Mouse (Mus musculus): ENCODE measurements at regions not wholly inside any gene's neighbourhood (a gene's known extent, or its start where the extent isn't known, plus 50 kb on each side); places are given as distances from the start of the nearest gene placed in this dataset.
"Not testable (repeated sequence)": the region's sequence is repeated elsewhere in the genome, so short reads cannot be mapped to it uniquely, and the experiment has no call there.

DNA sequence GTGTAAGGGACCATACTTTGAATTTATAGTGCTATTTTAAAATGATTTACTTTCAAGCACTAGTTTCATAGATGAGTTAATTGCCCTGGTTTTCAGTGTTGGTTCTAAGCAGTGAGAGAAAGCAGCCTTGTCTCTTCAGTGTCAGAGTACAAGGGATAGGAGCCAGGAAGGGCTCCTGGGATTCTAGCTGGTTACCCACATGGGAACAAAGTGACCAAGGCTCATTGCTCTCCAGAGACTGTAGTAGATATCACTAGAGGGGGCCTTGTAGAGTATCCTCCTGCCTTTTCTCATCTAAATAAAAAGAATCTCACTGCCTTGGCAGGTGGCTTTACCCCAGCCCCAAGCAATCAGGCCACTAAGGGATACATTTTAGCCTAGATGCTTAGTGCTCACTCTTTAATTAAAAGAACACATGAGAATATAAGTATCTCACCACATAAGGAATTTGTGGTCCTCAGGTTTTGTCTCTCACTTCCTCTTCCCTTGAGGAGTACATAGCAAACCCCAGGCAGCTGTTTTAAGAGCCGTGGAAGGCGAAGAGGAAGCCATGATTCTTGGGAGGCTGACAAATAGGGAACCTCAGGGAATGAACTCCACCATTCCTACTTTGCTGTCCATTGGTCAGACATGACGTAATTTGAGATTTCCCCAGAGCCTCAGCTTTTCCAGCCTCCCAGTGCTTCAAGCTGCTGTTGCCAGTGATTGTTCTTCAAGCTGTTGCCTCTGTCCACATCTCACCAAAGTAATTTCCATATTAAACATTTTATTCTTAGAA is 449.2 kb upstream of the Ube2e3 start:
- no peak for DNase-seq (ENCODE audit: low read depth, low spot score)

DNA sequence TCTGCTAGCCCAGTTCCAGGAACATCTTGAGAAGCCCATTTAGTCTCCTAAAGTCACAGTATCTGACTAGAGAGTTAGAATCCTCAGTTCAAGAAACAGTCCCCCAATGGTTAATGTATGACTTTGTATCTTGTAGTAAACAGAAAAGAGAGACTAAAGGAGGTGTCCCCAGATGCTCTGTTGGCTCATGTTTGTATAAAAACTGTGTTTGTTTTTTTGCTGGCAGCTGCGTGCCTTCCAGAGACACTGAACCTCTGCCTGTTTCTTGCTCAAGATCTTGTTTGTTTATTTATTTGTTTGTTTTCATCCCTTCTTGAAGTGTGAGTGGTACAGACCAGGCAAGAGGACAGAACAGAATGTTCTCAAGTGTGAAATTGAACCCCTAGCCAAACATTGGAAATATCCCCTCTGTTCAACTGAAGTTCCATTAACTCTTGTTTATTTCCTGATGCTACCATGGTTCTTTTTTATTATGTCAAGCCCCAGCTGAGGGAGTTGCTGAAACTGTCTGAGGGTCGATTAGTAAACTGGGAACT is 451.3 kb upstream of the Ube2e3 start:
- DNase-seq (ENCODE audit: low read depth, low spot score), result no peak

DNA sequence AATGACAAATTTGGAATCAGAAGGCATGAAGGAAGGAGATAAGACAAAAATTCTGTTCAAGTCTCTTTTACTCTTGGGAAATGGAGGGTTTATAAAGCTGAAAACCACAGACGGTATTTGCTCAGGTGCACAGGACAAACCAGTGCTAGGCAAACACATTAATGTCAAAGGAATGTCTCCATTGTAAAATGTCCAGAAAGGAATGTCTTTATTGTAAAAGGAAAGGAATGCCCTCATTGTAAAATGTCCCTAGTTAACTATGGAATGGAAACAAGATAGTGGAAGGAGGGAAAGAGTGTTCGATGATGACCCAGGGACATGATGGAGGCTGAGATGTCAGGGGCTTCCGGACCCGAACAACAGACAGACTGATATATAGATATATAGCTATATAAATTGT is 454.9 kb upstream of the Ube2e3 start:
- DNase-seq (ENCODE audit: low read depth, low spot score), result no peak

DNA sequence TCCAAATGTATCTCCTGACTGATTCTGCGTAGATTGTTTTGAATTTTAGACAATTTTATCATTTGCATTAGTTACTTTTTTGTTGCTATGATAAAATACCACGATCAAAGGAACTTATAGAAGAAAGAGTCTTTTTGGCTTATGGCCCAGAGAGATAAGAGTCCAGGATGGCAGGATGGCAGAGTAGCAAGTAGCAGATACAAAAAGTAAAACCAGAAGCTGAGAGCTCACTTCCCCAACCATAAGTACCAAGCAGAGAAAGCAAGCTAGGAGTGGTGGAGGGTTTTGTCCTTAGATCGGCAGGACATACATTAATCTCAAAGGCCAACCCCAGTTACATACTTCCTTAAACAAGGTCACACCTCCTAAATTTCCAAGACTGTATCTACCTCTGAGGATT is 457.7 kb upstream of the Cwc22 start:
- no peak for DNase-seq (ENCODE audit: low read depth, low spot score)

DNA sequence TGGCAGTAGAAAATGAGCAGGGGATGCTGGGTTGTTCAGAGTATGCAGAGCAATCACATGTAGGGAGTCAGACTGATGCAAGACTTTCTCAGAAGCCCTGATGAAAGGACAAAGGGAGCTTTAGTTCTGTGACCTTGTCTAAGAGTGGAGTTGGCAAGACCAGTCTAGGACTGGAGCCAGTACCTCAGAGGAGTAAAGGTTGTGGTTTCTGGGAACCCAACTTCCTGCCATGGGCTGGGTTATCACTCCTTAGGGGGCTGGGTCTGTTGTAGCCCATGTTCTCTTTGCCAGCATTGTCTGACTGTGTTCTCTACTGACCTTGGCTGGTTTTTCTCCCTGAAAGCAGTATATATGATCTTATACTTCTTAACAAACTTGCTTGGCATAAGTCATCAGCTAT is 453.1 kb upstream of the Cwc22 start:
- no peak for DNase-seq (ENCODE audit: low read depth, low spot score)

DNA sequence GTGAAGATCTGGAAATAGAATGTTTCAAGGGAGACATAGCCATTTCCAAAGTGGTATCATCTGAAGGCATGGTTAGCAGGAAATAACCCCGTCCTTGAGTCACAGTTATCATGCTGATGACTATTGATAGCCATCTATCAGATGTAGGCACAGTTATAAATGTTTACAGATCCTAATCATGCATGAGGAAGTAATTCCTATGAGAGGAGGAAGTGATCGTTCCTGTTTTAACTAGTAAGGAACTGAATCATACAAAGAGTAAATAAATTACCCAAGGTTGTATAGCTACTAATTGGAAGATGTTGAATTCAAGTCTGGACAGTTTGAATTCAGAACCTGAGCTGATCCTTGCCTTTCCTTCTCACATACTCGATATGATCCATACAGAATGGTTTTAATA is 450.7 kb upstream of the Cwc22 start:
- DNase-seq (ENCODE audit: low read depth, low spot score), result no peak

DNA sequence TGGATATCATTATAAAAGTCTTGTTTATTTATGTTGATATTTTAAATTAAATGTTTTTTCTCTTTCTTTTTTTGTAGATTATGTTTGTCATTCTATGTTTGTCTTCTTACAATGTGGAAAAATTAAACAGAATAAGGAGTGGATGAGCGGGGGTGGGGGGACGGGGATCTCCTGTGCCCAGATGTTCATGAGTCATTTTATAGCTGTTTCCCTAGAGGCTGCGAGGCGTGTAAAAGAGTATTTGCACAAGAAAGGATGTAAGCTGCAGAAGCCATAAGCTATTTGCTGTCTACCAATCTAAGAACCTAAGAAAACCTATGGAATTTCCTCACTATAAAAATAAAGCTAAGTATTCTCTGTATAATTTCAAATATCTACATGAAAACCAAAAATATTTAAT is 446.9 kb upstream of the Cwc22 start:
- DNase-seq (ENCODE audit: low read depth, low spot score), result no peak

DNA sequence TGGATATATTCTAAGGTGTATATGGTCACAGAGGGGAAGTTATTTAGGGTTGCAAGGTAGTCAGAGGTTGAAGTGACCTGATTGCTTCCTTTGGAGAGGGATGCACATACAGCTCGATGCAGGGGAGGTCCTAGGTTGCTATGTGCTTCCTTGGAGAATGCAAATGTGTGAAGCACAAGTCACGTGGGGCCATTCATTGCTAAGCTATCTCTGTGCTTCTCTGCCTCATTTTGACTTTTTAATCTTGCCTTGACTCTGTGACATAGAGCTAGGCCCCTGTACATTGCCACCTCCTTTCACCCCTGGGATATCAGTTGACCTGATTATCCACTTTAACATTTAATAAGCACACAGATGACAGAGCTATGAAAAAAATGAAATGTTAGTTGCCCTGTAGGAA is 446.2 kb upstream of the Cwc22 start:
- DNase-seq (ENCODE audit: low read depth, low spot score), result no peak

DNA sequence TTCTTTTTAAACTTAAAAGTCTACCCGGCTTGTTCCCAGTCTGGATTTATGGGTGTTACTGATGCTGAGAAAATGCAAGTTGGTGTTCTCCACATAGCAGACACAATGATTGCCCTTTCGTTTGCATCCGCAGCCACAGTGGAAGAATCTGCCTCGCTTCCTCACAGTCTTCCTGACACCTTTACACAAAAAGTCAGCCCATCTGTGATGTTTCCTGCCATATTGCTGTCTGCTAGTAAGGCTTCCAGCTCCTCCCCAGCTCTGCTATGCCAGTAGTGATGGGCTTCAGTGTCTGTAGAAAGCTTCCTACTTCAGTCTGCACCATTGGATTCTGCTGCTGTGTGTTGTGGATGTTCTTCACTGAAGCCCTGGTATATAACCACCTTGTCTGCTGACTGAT is 441.8 kb upstream of the Cwc22 start:
- no peak for DNase-seq (ENCODE audit: low read depth, low spot score)

DNA sequence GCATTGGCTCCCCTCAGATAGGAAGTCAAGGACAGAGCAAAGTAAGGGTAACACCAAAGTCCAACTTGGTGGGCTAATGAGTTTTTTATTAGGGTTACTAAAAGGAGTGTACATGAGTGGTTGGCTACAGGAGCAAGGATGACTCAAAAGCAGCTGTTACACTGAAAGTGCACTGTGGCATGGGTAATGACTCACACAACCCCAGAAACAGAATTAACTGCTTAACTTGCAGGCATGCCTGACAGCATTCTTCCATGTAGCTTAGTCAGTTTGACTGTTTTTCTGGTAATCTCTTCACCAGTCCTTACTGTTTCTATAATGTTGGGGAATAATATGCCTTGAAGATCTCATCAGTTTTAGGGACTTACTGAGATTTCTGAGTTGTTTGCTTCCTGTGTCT is 435.1 kb upstream of the Cwc22 start:
- no peak for DNase-seq (ENCODE audit: low read depth, low spot score)

DNA sequence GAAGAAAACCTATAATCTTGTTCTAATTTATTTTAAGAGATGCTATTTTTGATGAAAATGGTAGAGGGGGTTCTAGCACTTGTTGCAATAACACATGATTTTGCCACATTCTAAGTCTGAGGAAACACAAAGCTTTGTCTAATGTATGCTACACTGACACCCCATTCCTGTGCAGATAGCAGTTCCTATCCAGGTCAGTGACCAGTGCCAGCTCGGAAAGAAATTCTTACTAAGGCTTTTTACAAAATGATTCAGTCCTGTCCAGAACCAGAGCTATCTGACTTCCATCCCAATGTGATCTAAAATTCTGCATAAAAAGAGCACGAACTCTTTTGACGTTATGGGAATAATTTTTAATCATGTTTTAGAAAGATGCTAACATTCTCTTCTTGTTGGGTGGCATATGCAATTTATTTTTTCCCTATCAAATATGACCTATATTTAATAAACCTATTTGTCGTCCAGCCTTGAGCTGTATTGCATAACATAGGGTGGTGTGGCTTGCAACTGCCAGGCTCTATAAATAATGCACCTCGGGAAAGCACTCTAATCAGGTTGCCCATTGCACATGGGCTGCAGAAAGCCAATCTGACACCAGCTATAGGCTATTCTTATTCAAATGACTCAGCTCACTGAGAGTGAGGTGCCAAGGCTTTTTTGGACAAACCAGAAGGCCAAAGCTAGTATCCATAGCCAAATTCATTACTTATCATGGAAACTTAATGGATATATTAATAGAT is 385.7 kb upstream of the Cwc22 start:
- DNase-seq (ENCODE audit: low read depth, low spot score), result no peak

DNA sequence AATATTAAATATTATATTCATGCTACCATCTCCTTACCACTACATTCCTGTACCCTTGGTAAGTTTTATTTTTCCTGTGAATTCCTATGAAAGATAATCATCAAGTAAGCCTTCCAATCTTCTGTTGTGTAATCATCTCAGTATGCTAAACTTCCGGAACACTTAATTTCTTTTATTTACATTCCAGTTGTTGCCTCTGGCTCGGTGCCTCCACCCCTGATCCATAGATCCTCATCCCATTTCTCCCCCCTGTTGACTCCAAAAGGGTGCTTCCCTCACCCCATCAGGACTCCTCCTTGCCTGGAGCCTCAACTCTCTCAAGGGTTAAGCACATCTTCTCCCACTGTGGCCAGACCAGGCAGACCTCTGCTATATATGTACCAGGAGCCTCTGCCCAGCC is 379.9 kb upstream of the Cwc22 start:
- DNase-seq (ENCODE audit: low read depth, low spot score), result no peak

DNA sequence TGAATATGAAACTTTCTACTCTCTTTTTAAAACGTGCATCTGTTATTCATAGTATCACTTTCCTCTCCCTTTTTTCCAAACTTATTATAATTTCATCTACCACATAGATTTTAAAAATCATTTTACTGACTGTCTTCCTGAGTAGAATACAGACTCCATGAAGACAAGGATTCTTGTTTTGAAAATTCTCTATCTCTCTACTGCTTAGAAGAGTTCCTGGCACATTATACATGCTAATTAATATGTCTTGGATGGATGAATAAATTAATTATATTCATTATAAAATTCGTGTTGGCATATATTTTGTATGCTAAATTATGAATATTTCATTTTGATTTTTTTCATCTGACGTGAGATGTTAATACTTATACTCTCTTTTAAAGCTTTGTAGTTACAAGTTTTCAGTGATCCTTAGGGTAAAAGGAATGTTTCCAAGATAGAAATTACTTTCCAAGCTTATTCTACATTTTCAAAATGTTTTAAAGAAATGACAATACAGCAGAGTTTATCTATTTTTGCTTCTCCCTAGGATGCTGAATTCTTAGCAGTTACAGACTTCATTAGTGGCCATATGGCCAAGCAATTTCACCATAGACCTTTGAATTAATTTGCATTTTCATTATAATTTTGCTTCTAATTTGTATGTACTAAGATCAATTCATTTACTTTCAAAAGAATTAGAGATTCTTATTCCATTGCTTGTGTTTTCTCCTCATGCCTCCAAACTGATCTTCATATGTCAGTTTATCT is 376.2 kb upstream of the Cwc22 start:
- no peak for DNase-seq (ENCODE audit: low read depth, low spot score)

DNA sequence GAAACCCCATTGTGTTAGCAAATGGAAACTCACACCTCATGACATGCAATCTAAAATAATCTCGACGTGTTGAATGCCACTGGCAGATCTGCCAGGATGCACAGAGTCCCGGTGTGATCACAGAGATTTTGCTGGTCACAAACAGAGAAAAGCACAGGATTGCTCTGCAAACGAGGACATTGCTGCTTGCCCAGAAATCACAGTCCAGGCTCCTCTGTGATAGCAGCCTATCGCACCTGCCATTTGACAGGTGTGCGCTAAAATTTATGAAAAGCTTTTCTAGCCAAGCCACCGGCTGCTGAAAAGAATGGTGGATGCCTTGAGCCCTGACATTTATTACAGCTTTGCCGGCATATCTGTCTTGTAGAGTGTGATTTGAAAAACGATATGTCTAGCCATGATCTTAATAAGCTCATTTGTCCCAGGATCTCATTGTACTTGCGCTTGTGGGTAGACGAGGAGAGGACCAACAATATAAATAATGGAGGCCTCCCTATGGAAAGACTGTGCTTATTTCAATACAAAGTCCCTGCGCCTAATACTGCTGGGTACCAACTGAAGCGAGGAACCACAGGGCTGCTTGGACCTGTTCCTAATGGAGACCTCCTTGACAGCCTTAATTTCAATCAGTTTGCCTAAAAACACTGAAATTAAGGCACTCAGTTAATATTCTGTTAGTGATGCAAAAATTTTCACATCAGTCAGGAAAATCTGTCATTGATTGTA is 365.8 kb upstream of the Cwc22 start:
- no peak for DNase-seq (ENCODE audit: low read depth, low spot score)

DNA sequence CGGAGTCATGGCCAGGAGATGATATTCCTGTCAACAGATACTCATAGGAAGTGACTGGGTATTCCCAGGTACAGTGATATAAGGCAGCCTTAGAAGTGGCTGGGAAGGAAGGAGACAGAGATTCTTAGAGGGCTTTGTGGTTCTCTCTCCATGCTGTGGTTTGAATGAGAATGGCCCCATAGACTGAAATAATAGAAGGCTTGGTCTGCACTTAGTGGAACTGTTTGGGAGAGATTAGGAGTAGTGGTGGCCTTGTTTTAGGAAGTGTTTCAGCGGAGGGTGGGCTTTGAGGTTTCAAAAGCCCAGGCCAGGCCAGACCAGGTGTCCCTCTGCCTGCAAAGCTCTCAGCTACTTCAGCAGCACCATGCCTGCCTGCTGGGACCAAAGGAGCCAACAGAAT is 363.2 kb upstream of the Cwc22 start:
- DNase-seq (ENCODE audit: low read depth, low spot score), result no peak

DNA sequence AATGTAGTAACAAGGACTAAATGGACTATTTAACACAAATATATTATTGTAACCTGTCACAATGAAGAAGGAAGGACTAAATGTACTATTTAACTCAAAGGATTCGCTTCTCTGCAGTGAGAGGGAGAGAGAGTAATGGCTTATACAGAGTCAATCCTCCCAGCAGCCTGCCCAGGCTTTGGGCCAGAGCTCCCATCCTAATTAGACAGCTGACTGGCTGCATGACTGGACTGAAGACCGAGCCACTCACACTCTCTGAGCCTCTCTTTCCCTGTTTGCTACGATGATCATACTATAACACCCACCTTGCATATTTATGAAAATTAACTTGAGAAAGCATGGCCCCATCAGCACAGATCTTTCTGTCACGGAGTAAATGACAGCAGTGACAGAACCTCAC is 360.7 kb upstream of the Cwc22 start:
- DNase-seq (ENCODE audit: low read depth, low spot score), result no peak

DNA sequence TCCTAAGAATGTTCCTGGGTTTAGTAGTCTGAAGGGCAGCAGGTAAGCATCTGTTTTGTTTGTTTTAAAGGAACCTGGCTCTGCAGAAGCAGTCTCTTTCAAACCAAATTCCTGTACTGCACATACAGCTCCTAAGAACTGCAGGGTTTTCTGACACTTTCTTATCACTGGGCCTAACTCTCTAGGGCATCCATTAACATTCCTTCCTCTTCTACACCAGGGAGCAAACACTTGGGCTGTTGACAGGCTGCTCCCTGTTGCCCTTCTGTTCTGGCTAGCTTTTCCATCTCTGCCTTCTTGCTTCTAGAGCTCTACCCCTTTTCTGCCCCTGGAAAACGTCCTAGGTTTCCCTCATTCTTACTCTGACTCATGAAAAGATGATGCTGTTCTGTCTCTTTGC is 345.5 kb upstream of the Cwc22 start:
- DNase-seq (ENCODE audit: low read depth, low spot score), result no peak

DNA sequence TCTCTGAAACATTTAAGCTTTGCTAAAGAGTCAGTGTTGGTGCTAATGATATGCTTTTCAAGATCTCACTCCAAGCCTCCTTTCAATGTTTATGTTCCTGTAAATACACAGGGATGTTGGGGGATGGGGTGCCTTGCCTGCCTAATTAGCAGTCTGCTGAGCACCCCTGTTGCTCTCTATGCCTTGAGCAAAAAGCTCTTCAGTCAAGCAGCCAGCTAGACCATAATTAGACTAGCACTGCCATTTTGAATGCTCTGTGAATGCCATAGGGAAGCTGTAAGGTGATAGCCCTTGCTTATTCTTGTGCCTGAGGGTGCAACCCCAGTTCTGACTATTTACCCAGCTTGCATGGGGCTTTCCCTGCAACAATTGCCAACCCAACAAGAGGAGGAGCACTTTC is 338.6 kb upstream of the Cwc22 start:
- DNase-seq (ENCODE audit: low read depth, low spot score), result no peak

DNA sequence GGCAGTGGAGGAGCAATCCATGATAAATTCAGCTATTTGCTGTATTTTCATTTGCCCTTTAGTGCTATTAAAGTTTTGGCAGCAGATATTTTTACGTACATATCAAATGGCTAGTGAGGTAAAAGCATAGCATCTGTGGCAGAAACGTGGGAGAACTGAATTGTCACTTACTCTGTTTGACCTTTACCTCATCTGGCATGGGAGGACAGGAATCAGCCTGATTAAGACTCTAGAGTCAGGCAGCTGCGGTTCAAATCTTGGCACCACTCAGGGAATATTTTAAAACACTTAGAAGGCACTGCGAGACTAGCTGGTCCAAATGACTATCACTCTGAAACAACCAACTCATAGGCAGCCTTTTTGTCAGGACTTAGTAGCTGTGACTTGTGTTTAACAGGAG is 337.4 kb upstream of the Cwc22 start:
- no peak for DNase-seq (ENCODE audit: low read depth, low spot score)

DNA sequence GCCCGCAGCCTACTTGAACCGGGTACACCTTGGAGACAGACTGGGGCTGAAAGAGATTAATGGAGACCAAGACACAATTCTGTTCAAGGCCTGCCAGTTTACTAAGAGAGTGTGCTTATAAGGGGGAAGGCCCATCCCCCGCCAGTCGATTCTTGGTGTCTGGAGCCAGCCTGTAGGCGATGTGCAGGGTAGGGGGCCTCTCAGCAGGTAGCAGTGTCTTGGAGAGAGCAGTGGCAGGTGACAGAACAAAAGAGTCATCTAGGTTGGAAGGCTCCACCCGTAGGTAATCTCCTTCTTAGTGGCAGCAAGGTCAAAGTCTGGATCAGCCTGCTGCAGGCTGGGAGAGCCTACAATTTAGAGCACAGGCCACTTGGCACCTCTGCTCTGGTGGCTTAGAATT is 335.7 kb upstream of the Cwc22 start:
- DNase-seq (ENCODE audit: low read depth, low spot score), result not testable (repeated sequence)

DNA sequence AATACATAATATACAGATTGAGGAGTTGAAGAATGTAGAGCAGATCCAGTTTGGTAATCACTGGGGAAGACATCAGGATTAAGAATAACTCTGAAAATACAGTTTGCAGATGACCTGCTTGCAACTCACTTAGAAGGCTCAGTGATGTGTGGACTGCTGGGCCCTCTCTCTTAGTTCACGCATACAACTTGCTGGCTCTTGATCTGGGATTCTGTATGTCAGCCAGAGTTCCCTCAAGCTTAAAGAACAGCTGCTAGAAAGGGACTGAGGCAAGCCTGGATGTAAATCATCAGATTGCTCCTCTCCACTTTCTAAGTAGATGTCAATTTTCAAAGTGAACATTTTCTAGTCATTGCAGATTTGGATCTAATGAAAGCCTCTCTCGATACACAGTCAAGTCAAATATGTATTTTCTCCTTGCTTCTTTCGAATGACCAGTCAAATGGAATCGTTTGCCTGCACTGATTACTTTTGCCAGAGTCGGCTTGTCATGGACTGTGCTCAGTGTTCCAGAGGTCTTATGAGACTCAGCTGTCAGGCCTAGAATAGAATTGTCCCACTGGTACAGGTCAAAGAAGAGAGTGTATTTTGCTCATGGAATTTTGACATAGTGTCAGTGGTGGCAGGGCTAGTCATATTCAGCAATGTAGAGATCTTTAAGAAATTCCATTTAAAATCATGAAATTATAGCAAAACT is 334.2 kb upstream of the Cwc22 start:
- DNase-seq (ENCODE audit: low read depth, low spot score), result no peak

Measured in c-Kit-negative CD71-positive TER-119-positive erythroid progenitor cells, embryonic 14.5 days (primary cell).